In genomic region chr8:113809929-113810328, GRCm38 (mm10) we compare ENCODE assay signal across 23 mouse cellular contexts. TPM values are rescaled to one million over a fixed set of nuclear protein-coding genes. Genes with fewer than 3 reads are reported as not detected.
DNase-seq lines count a peak whose midpoint lies in the region; ATAC-seq and TF ChIP-seq lines count a peak whose summit lies in the region.
"Had no signal": no experiment of that assay in that cellular context is flagged by ENCODE, and none has a peak within 500 bp of the region (broad histone marks: within the 10 kb centered on the region; RNA-seq: fewer than 3 reads in every experiment).

No protein-coding gene starts in this region.

- no peaks in the 10 kb centered on the region for H3K4me1 ChIP-seq in forebrain, embryonic 14.5 days (ENCODE audit: control insufficient read depth, insufficient read depth, low read length)
- H3K4me1 ChIP-seq in forebrain, embryonic 12.5 days: 0 out of 2 replicates have a peak, but pooled peaks cover 5% of the 10 kb centered on the region
- H3K4me1 ChIP-seq in kidney, embryonic 15.5 days: peaks cover 5% of the 10 kb centered on the region
- no peaks in the 10 kb centered on the region for H3K4me1 ChIP-seq in kidney, adult 2 months (ENCODE audit: control insufficient read depth, insufficient read depth, low read length)
- no peaks in the 10 kb centered on the region for H3K4me1 ChIP-seq in lung, postnatal 0 days (ENCODE audit: insufficient read depth, low read depth, low read length)
- H3K4me1 ChIP-seq: embryonic facial prominence, embryonic 12.5 days; liver, embryonic 13.5 days had no signal

- no peak overlapping the region for H3K4me3 ChIP-seq in forebrain, embryonic 14.5 days (ENCODE audit: low read depth, low read length)
- H3K4me3 ChIP-seq in forebrain, embryonic 12.5 days (replicated peaks): no peak overlapping the region
- H3K4me3 ChIP-seq in kidney, embryonic 15.5 days (replicated peaks): no peak overlapping the region
- no peak overlapping the region for H3K4me3 ChIP-seq in kidney, adult 2 months (ENCODE audit: insufficient read depth, low read depth, low read length)
- no peak overlapping the region for H3K4me3 ChIP-seq in lung, postnatal 0 days (ENCODE audit: low read depth, low read length)
- H3K4me3 ChIP-seq: embryonic facial prominence, embryonic 12.5 days; erythroblast, embryonic 14.5 days; forebrain, embryonic 13.5 days; gastrocnemius, adult 2 months; liver, embryonic 13.5 days had no signal

- WGBS in forebrain, embryonic 14.5 days: 57% methylated on average over 5 of the region's 5 CpGs
- 84% methylated on average over 5 of the region's 5 CpGs for WGBS in forebrain, embryonic 12.5 days
- WGBS in kidney, embryonic 15.5 days: 29% methylated on average over 5 of the region's 5 CpGs
- 29% methylated on average over 5 of the region's 5 CpGs for WGBS in kidney, adult 2 months
- 71% methylated on average over 5 of the region's 5 CpGs for WGBS in lung, postnatal 0 days

- no peak overlapping the region for H3K9ac ChIP-seq in forebrain, embryonic 14.5 days (ENCODE audit: low read length)
- H3K9ac ChIP-seq in forebrain, embryonic 12.5 days: no peak overlapping the region
- no peak overlapping the region for H3K9ac ChIP-seq in kidney, embryonic 15.5 days
- no peak overlapping the region for H3K9ac ChIP-seq in lung, postnatal 0 days (replicated peaks; ENCODE audit: low read depth)
- H3K9ac ChIP-seq: embryonic facial prominence, embryonic 12.5 days; forebrain, embryonic 13.5 days; liver, embryonic 13.5 days had no signal

- no peak for TF ChIP-seq EP300 in lung, postnatal 0 days (IDR thresholded peaks at IDR 0.05)

- TF ChIP-seq POLR2A in kidney, adult 2 months (IDR thresholded peaks at IDR 0.05; ENCODE audit: low read depth, low read length): no peak

- H3K27ac ChIP-seq in forebrain, embryonic 14.5 days (ENCODE audit: low read depth, low read length): no peak overlapping the region
- no peak overlapping the region for H3K27ac ChIP-seq in forebrain, embryonic 12.5 days
- no peak overlapping the region for H3K27ac ChIP-seq in kidney, embryonic 15.5 days
- no peak overlapping the region for H3K27ac ChIP-seq in kidney, adult 2 months (ENCODE audit: insufficient read depth, low read depth, low read length)
- H3K27ac ChIP-seq in lung, postnatal 0 days (ENCODE audit: low read length): no peak overlapping the region
- H3K27ac ChIP-seq: embryonic facial prominence, embryonic 12.5 days; forebrain, embryonic 13.5 days; gastrocnemius, adult 2 months; liver, embryonic 13.5 days; macrophage had no signal

- no peaks in the 10 kb centered on the region for H3K9me3 ChIP-seq in forebrain, embryonic 14.5 days (replicated peaks; ENCODE audit: control insufficient read depth, low read length)
- H3K9me3 ChIP-seq in forebrain, embryonic 12.5 days: no peaks in the 10 kb centered on the region
- peaks cover under 1% of the 10 kb centered on the region; the same call in 1 of the 2 replicates for H3K9me3 ChIP-seq in kidney, embryonic 15.5 days (replicated peaks)
- no peaks in the 10 kb centered on the region for H3K9me3 ChIP-seq in lung, postnatal 0 days (ENCODE audit: low read length)
- H3K9me3 ChIP-seq: forebrain, embryonic 13.5 days had no signal

- DNase-seq in forebrain, embryonic 14.5 days (ENCODE audit: low spot score): peak; percentile 0
- no peak for DNase-seq in kidney, adult 2 months
- peak; percentile 3 for DNase-seq in lung, postnatal 0 days (ENCODE audit: low spot score)
- no peak for DNase-seq in lung, postnatal 14 days
- DNase-seq in embryo, embryonic 10.5 days (ENCODE audit: low spot score): peak; percentile 0
- DNase-seq in urinary bladder, adult 18-20 months (ENCODE audit: low spot score in 2 of 2): no peak
- DNase-seq: adrenal gland, adult 8-10 months; cerebellum, adult 18-20 months; cerebellum, postnatal 36 days; gastrocnemius, adult 2 months; kidney, postnatal 10 days; liver, embryonic 13.5 days; lung, adult 2 months; thymus, adult 18-20 months; thymus, postnatal 36 days had no signal

- H3K36me3 ChIP-seq in forebrain, embryonic 14.5 days (ENCODE audit: control insufficient read depth, insufficient read depth, low read length): no peaks in the 10 kb centered on the region
- H3K36me3 ChIP-seq in forebrain, embryonic 12.5 days (replicated peaks): no peaks in the 10 kb centered on the region
- H3K36me3 ChIP-seq in kidney, embryonic 15.5 days: no peaks in the 10 kb centered on the region
- H3K36me3 ChIP-seq in kidney, adult 2 months (ENCODE audit: control insufficient read depth, insufficient read depth, low read length): no peaks in the 10 kb centered on the region
- H3K36me3 ChIP-seq in lung, postnatal 0 days (ENCODE audit: insufficient read depth, low read length): no peaks in the 10 kb centered on the region
- H3K36me3 ChIP-seq: embryonic facial prominence, embryonic 12.5 days; liver, embryonic 13.5 days had no signal

- no peak for ATAC-seq in forebrain, embryonic 14.5 days
- ATAC-seq in forebrain, embryonic 12.5 days (ENCODE audit: low FRiP score): no peak
- ATAC-seq in kidney, embryonic 15.5 days (replicated peaks; ENCODE audit: low FRiP score): peak; percentile 86
- ATAC-seq in lung, postnatal 0 days: no peak
- ATAC-seq: forebrain, embryonic 13.5 days had no signal

- TF ChIP-seq CTCF in kidney, adult 2 months (conservative IDR thresholded peaks at IDR 0.05; ENCODE audit: insufficient read depth, insufficient read length, low read depth, low read length): no peak
- TF ChIP-seq CTCF in lung, postnatal 0 days (IDR thresholded peaks at IDR 0.05): no peak

- H3K4me2 ChIP-seq in forebrain, embryonic 14.5 days (ENCODE audit: low read length): no peak overlapping the region
- H3K4me2 ChIP-seq in forebrain, embryonic 12.5 days: no peak overlapping the region
- H3K4me2 ChIP-seq in kidney, embryonic 15.5 days: no peak overlapping the region
- no peak overlapping the region for H3K4me2 ChIP-seq in lung, postnatal 0 days (replicated peaks; ENCODE audit: low read depth, low read length)
- H3K4me2 ChIP-seq: embryonic facial prominence, embryonic 12.5 days; forebrain, embryonic 13.5 days; heart, embryonic 11.5 days; liver, embryonic 13.5 days had no signal

- no peaks in the 10 kb centered on the region for H3K27me3 ChIP-seq in forebrain, embryonic 14.5 days (replicated peaks; ENCODE audit: control insufficient read depth, insufficient read depth, low read length)
- H3K27me3 ChIP-seq in forebrain, embryonic 12.5 days: no peaks in the 10 kb centered on the region
- no peaks in the 10 kb centered on the region for H3K27me3 ChIP-seq in kidney, embryonic 15.5 days
- no peaks in the 10 kb centered on the region for H3K27me3 ChIP-seq in kidney, adult 2 months (replicated peaks; ENCODE audit: control insufficient read depth, insufficient read depth, low read length)
- no peaks in the 10 kb centered on the region for H3K27me3 ChIP-seq in lung, postnatal 0 days (replicated peaks; ENCODE audit: insufficient read depth, low read length)
- H3K27me3 ChIP-seq: CH12.LX; embryonic facial prominence, embryonic 12.5 days; forebrain, embryonic 13.5 days; liver, embryonic 13.5 days had no signal

RNA-seq across cellular contexts. Expression of gene Adamts18, which starts 38.6 kb away (rescaled TPM):
- polyA plus RNA-seq in forebrain, embryonic 14.5 days (2014; fragmentation: Nextera tagmentation; extraction: Ambion mirVana): 8.8 and 13.3 TPM in 2 replicates
- 3.8 and 5.6 TPM in 2 replicates for polyA plus RNA-seq in forebrain, embryonic 12.5 days (2016; fragmentation: Nextera tagmentation; extraction: Ambion mirVana)
- polyA plus RNA-seq in kidney, embryonic 15.5 days (2015; fragmentation: Nextera tagmentation; extraction: Ambion mirVana): 2.7 and 3.9 TPM in 2 replicates
- polyA plus RNA-seq in kidney, adult 2 months (2012; rRNA removed): not detected in 2 replicates
- polyA plus RNA-seq in lung, postnatal 0 days (2015; fragmentation: Nextera tagmentation; extraction: Ambion mirVana): 0.20 and 0.23 TPM in 2 replicates
- polyA plus RNA-seq: erythroblast, embryonic 14.5 days; lung, adult 2 months; macrophage had no signal

Comparison
In these comparisons a context has a peak if more than half of its experiments do, and no peak if none do; other contexts are left out.
1. DNase-seq: peak in forebrain, embryonic 14.5 days (single experiment), lung, postnatal 0 days (single experiment) and embryo, embryonic 10.5 days (single experiment); none in kidney, adult 2 months (single experiment), lung, postnatal 14 days (single experiment) and urinary bladder, adult 18-20 months (0 of 2).